Mouse (Mus musculus) E14TG2a.4 (cell line): Measurements from ENCODE around the gene Stac3.

ENCODE experiments used
- CTCF ChIP-seq: conservative IDR thresholded peaks from 2 replicates; pipeline ENCODE4 v1.5.1; 2014; ENCODE audit warnings: low read length
- NANOG ChIP-seq: IDR thresholded peaks from 2 replicates; pipeline ENCODE4 v1.6.1; 2014; ENCODE audit warnings: borderline replicate concordance, low read length, mixed read lengths

GRCm38 (mm10) chr10:127555703-127556102 lies 54.2 kb downstream of the Stac3 start:
- TF ChIP-seq CTCF: peak; percentile 95
- no peak for TF ChIP-seq NANOG
